Mouse (Mus musculus): ENCODE data around the gene 1700017N19Rik. TPM values are rescaled to one million over a fixed set of nuclear protein-coding genes. Genes with fewer than 3 reads are reported as not detected.

Gene 1700017N19Rik
- polyA plus RNA-seq (2017; shearing (Covaris generic)), result 0.37 TPM

DNA sequence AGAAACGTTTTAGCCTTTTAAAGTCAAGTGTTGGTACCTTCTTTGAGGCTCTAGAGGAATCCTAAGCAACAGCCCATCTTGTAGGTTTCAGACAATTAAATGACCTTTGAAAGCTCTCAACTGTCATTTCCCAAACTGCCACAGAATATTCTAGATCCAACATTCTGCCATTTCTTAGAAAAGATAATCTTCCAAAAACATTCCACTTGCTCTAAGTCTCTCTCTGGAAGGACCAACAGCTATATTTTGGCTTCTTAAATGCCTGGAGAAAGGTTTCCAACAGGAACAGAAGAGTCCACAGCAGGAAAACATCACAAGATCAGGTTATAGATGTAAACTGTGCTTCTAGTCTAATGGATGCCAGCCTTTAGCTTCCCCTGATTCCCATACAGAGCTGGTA, at the start of gene 1700017N19Rik, which contains the start of gene 4930430F08Rik:
Gene 1700017N19Rik, plus strand, starts transcription at position 162 of the 400 bp plus-strand sequence.
Gene 4930430F08Rik, minus strand, starts transcription at position 101 of the 400 bp plus-strand sequence.

Other genes with a start within 250 kb of the 1700017N19Rik start
- 0.61 TPM for gene Gm4302, start 249.6 kb upstream of the 1700017N19Rik start, polyA plus RNA-seq (2017; shearing (Covaris generic))
- not detected for gene Gm4303, start 244.5 kb upstream of the 1700017N19Rik start, polyA plus RNA-seq (2017; shearing (Covaris generic))
- not detected for gene Gm4305, start 239.4 kb upstream of the 1700017N19Rik start, polyA plus RNA-seq (2017; shearing (Covaris generic))
- not detected for gene Gm4307, start 229.1 kb upstream of the 1700017N19Rik start, polyA plus RNA-seq (2017; shearing (Covaris generic))
- 0.82 TPM for gene Gm4312, start 207.9 kb upstream of the 1700017N19Rik start, polyA plus RNA-seq (2017; shearing (Covaris generic))
- gene Tmtc3, start 103.1 kb upstream of the 1700017N19Rik start, polyA plus RNA-seq (2017; shearing (Covaris generic)), result 3.2 TPM
- gene Cep290, start 102.9 kb upstream of the 1700017N19Rik start, polyA plus RNA-seq (2017; shearing (Covaris generic)), result 3.0 TPM
- 7.2 TPM for gene 4930430F08Rik, start 61 bp upstream of the 1700017N19Rik start, polyA plus RNA-seq (2017; shearing (Covaris generic))

Data from effector memory CD4-positive, alpha-beta T cell, adult 7 months (primary cell).